Mouse (Mus musculus) thymus, adult 2 months (tissue): ENCODE results near the gene Sh3bp4. TPM values are rescaled to one million over a fixed set of nuclear protein-coding genes. Genes with fewer than 3 reads are reported as not detected.

Experiments used
- DNase-seq: peaks from one replicate; pipeline ENCODE4 v3.0.0; 2021
- H3K27ac ChIP-seq: fragments of 200-500 bp; 2 replicates; pipeline ENCODE4 v1.5.1; 2012; ENCODE audit warnings: low read length, control low read depth; ENCODE audit not compliant: control insufficient read depth, insufficient read depth
- H3K27me3 ChIP-seq: fragments of 200-500 bp; 2 replicates; pipeline ENCODE4 v1.6.1; 2012; ENCODE audit warnings: mild to moderate bottlenecking, low read length, moderate library complexity, mixed read lengths; ENCODE audit not compliant: control insufficient read depth, insufficient read depth
- H3K36me3 ChIP-seq: fragments of 200-500 bp; 2 replicates; pipeline ENCODE4 v1.6.1; 2012; ENCODE audit warnings: mild to moderate bottlenecking, low read length, moderate library complexity; ENCODE audit not compliant: control insufficient read depth, insufficient read depth
- H3K4me1 ChIP-seq: fragments of 200-500 bp; replicated peaks from 2 replicates; pipeline ENCODE4 v1.6.1; 2012; ENCODE audit warnings: low read length; ENCODE audit not compliant: control insufficient read depth, insufficient read depth
- H3K4me3 ChIP-seq: fragments of 200-500 bp; 2 replicates; pipeline ENCODE4 v1.5.1; 2012; ENCODE audit warnings: mild to moderate bottlenecking, low read length, control low read depth, moderate library complexity; ENCODE audit not compliant: control insufficient read depth, insufficient read depth
- CTCF ChIP-seq: fragments of 200-500 bp; IDR thresholded peaks from 2 replicates; pipeline ENCODE4 v1.5.1; 2012; ENCODE audit warnings: mild to moderate bottlenecking, control low read depth, low read length, moderate library complexity, borderline replicate concordance; ENCODE audit not compliant: control insufficient read depth, poor library complexity, insufficient read depth; ENCODE audit errors: extremely low read depth
- POLR2A ChIP-seq: fragments of 200-500 bp; IDR thresholded peaks from 2 replicates; pipeline ENCODE4 v1.6.1; 2012; ENCODE audit warnings: mild to moderate bottlenecking, low read length, control low read depth, moderate library complexity; ENCODE audit not compliant: control insufficient read depth, poor library complexity, insufficient read depth; ENCODE audit errors: extremely low read depth
- WGBS: fragments of 180-500 bp; shearing (Covaris S2); methylation state at CpG from one replicate; pipeline ENCODE4 v1.1.7; 2018; 5-methylcytosine and 5-hydroxymethylcytosine counted together
- polyA plus RNA-seq: library from polyadenylated mRNA; depleted of rRNA; stranded (reverse); fragments of >200 nt; gene quantifications from 2 replicates; pipeline ENCODE4 v1.2.3, GENCODE M21; 2012

The Sh3bp4 gene
- polyA plus RNA-seq, 1 experiment, result 9.1 TPM

- 53% methylated on average over 5 of the region's 5 CpGs for WGBS
- H3K4me3 ChIP-seq, result no peak overlapping the region
- TF ChIP-seq POLR2A (no peak), CTCF (no peak)
- no peak for DNase-seq
- no peaks in the 10 kb centered on the region for H3K36me3 ChIP-seq
- H3K27me3 ChIP-seq, result no peaks in the 10 kb centered on the region
- no peaks in the 10 kb centered on the region for H3K4me1 ChIP-seq
- no peak overlapping the region for H3K27ac ChIP-seq
Observed at GRCm38 (mm10) chr1:89138316-89138715, 68.1 kb downstream of the Sh3bp4 start.

- no peaks in the 10 kb centered on the region for H3K36me3 ChIP-seq
- H3K27ac ChIP-seq, result no peak overlapping the region
- TF ChIP-seq CTCF (no peak), POLR2A (no peak)
- no peaks in the 10 kb centered on the region for H3K27me3 ChIP-seq
- no peaks in the 10 kb centered on the region for H3K4me1 ChIP-seq
- no peak overlapping the region for H3K4me3 ChIP-seq
- 91% methylated on average over 9 of the region's 9 CpGs for WGBS
- DNase-seq, result no peak
Observed at GRCm38 (mm10) chr1:89140113-89140512, 69.9 kb downstream of the Sh3bp4 start.

GRCm38 (mm10) chr1:89151071-89151470, 80.9 kb downstream of the Sh3bp4 start:
- WGBS, result 95% methylated on average over 7 of the region's 7 CpGs
- DNase-seq, result no peak
- Histone ChIP-seq H3K4me3 (no peak overlapping the region), H3K4me1 (no peaks in the 10 kb centered on the region), H3K36me3 (no peaks in the 10 kb centered on the region), H3K27me3 (no peaks in the 10 kb centered on the region), H3K27ac (no peak overlapping the region)
- TF ChIP-seq CTCF (no peak), POLR2A (no peak)

- no peak for TF ChIP-seq CTCF
- TF ChIP-seq POLR2A, result no peak
- WGBS, result 70% methylated on average over 7 of the region's 7 CpGs
Observed at GRCm38 (mm10) chr1:89152576-89152975, 82.4 kb downstream of the Sh3bp4 start.

GRCm38 (mm10) chr1:89153203-89153602, 83.0 kb downstream of the Sh3bp4 start:
- DNase-seq, result no peak
- no peak overlapping the region for H3K27ac ChIP-seq
- H3K36me3 ChIP-seq, result no peaks in the 10 kb centered on the region
- 91% methylated on average over 6 of the region's 6 CpGs for WGBS
- H3K4me3 ChIP-seq, result no peak overlapping the region
- TF ChIP-seq POLR2A (no peak), CTCF (no peak)
- H3K4me1 ChIP-seq, result no peaks in the 10 kb centered on the region
- no peaks in the 10 kb centered on the region for H3K27me3 ChIP-seq

More at GRCm38 (mm10) chr1:89152576-89152975, 82.4 kb downstream of the Sh3bp4 start:
- Histone ChIP-seq H3K36me3 (no peaks in the 10 kb centered on the region), H3K27ac (no peak overlapping the region), H3K4me1 (no peaks in the 10 kb centered on the region), H3K27me3 (no peaks in the 10 kb centered on the region), H3K4me3 (no peak overlapping the region)
- no peak for DNase-seq

- Histone ChIP-seq H3K4me3 (no peak overlapping the region), H3K36me3 (no peaks in the 10 kb centered on the region), H3K27ac (no peak overlapping the region), H3K27me3 (no peaks in the 10 kb centered on the region), H3K4me1 (no peaks in the 10 kb centered on the region)
- WGBS, result 94% methylated on average over 6 of the region's 6 CpGs
- no peak for DNase-seq
- TF ChIP-seq POLR2A (no peak), CTCF (no peak)
Observed at GRCm38 (mm10) chr1:89163483-89163882, 93.3 kb downstream of the Sh3bp4 start.

GRCm38 (mm10) chr1:89164281-89164680, 94.1 kb downstream of the Sh3bp4 start:
- Histone ChIP-seq H3K4me3 (no peak overlapping the region), H3K27me3 (no peaks in the 10 kb centered on the region), H3K27ac (no peak overlapping the region), H3K36me3 (no peaks in the 10 kb centered on the region), H3K4me1 (no peaks in the 10 kb centered on the region)
- 91% methylated on average over 5 of the region's 5 CpGs for WGBS
- DNase-seq, result no peak
- TF ChIP-seq POLR2A, result no peak
- TF ChIP-seq CTCF, result no peak
